Mouse (Mus musculus): Measurements from ENCODE around the gene Itsn2. TPM values are rescaled to one million over a fixed set of nuclear protein-coding genes. Genes with fewer than 3 reads are reported as not detected.

The Itsn2 gene
- polyA plus RNA-seq, 1 experiment from 2014 or later = 13.0 TPM

Other genes with a start within 250 kb of the Itsn2 start
- 17.8 and 19.6 TPM in 2 replicates for gene Ncoa1, start 115.5 kb upstream of the Itsn2 start, polyA plus RNA-seq (2014; fragmentation: Nextera tagmentation; extraction: Ambion mirVana)
- gene Gm3625, start 289 bp downstream of the Itsn2 start, polyA plus RNA-seq (2014; fragmentation: Nextera tagmentation; extraction: Ambion mirVana) = not detected in 2 replicates
- gene Fam228a, start 145.8 kb downstream of the Itsn2 start, polyA plus RNA-seq (2014; fragmentation: Nextera tagmentation; extraction: Ambion mirVana) = 0.13 and 0.53 TPM in 2 replicates
- 10.7 and 11.8 TPM in 2 replicates for gene Pfn4, start 176.4 kb downstream of the Itsn2 start, polyA plus RNA-seq (2014; fragmentation: Nextera tagmentation; extraction: Ambion mirVana)
- gene Fam228b, start 176.6 kb downstream of the Itsn2 start, polyA plus RNA-seq (2014; fragmentation: Nextera tagmentation; extraction: Ambion mirVana) = 4.1 and 5.5 TPM in 2 replicates
- 362 and 405 TPM in 2 replicates for gene Sf3b6, start 224.9 kb downstream of the Itsn2 start, polyA plus RNA-seq (2014; fragmentation: Nextera tagmentation; extraction: Ambion mirVana)
- gene Fkbp1b, start 249.0 kb downstream of the Itsn2 start, polyA plus RNA-seq (2014; fragmentation: Nextera tagmentation; extraction: Ambion mirVana) = 26.8 and 28.2 TPM in 2 replicates

All from forebrain, embryonic 14.5 days (tissue).